ENCODE assay signal across 9 mouse cellular contexts in the genomic region with DNA sequence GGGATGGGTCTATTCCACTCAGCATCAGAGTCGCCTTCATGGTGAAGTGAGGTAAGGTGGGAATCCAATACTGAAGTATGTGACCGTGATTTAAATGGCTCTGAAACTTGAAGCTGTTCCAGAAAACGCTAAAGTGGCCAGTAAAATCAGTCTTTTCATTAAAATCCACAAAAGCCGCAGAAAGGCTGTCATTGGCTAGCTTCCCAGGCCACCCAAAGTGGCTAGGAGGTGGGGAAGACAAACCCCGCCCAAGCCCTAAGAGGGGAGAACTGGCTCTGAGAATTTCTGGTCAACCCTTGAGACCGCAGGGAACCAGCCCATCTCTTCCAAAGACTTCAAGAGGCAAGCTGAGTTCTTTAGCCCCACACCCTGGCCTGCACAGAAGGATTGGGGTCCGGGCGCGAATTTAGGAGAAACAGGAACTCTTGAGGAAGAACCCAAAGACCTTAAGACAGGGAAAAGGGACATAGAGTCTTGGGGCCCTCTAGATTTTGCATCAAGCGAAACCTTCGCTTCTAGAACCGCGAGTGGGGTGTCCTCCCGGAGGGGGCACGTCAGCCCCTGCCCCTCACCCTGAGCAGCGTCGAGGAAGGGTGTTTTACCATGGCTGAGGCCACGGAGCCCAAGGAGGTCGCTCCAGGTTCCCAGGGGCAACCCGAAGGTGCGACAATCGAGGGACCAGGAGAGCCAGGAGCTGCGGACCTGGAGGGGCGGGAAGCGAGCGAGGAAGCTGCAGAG. TPM values are rescaled to one million over a fixed set of nuclear protein-coding genes. Genes with fewer than 3 reads are reported as not detected.
DNase-seq lines count a peak whose midpoint lies in the region; ATAC-seq lines count a peak whose summit lies in the region.
"Had no signal": no experiment of that assay in that cellular context is flagged by ENCODE, and none has a peak within 500 bp of the region (broad histone marks: within the 10 kb centered on the region; RNA-seq: fewer than 3 reads in every experiment).

No protein-coding gene starts in this region.

- peak overlapping the region; percentile 59 for H3K4me3 ChIP-seq in heart, embryonic 11.5 days (ENCODE audit: low read depth, low read length)
- H3K4me3 ChIP-seq in hindbrain, embryonic 12.5 days = peak overlapping the region; percentile 49

- H3K9ac ChIP-seq in heart, embryonic 11.5 days (ENCODE audit: low read depth, low read length) = peak overlapping the region; percentile 31; the same call in 1 of the 2 replicates
- peak overlapping the region; percentile 53 for H3K9ac ChIP-seq in hindbrain, embryonic 12.5 days

- H3K4me1 ChIP-seq in heart, embryonic 11.5 days (ENCODE audit: control insufficient read depth, insufficient read depth, low read length) = peaks cover 16% of the 10 kb centered on the region
- peaks cover 13% of the 10 kb centered on the region for H3K4me1 ChIP-seq in hindbrain, embryonic 12.5 days

- DNase-seq in heart, postnatal 14 days = no peak
- DNase-seq in Muller cell, postnatal 12 days (ENCODE audit: inconsistent ontology term) = peak; percentile 9
- peak; percentile 43 for DNase-seq in lung, postnatal 10 days
- no peak for DNase-seq in embryo, embryonic 11 days
- DNase-seq in right cerebral cortex, adult 18-20 months = no peak
- no peak for DNase-seq in left cerebral cortex, postnatal 36 days (ENCODE audit: low spot score in 2 of 2)
- DNase-seq: cerebellum, adult 9-10 months had no signal

- intact Hi-C loops in heart, postnatal 14 days (cut with DNase I) = no loop called here
- intact Hi-C loops in left cerebral cortex, postnatal 36 days (cut with DNase I) = no loop called here

- no peaks in the 10 kb centered on the region for H3K9me3 ChIP-seq in heart, embryonic 11.5 days (replicated peaks; ENCODE audit: control insufficient read depth, low read length)
- H3K9me3 ChIP-seq in hindbrain, embryonic 12.5 days (replicated peaks) = no peaks in the 10 kb centered on the region

- peaks cover 45% of the 10 kb centered on the region for H3K27me3 ChIP-seq in heart, embryonic 11.5 days (ENCODE audit: control insufficient read depth, insufficient read depth, low read length)
- peaks cover 59% of the 10 kb centered on the region for H3K27me3 ChIP-seq in hindbrain, embryonic 12.5 days

- no peak for ATAC-seq in heart, embryonic 11.5 days (replicated peaks; ENCODE audit: insufficient number of reproducible peaks, low FRiP score, low TSS enrichment)
- no peak for ATAC-seq in hindbrain, embryonic 12.5 days (ENCODE audit: low FRiP score)

- H3K36me3 ChIP-seq in heart, embryonic 11.5 days (ENCODE audit: control insufficient read depth, insufficient read depth, low read length) = no peaks in the 10 kb centered on the region
- no peaks in the 10 kb centered on the region for H3K36me3 ChIP-seq in hindbrain, embryonic 12.5 days

- H3K4me2 ChIP-seq in heart, embryonic 11.5 days = peak overlapping the region; percentile 99
- H3K4me2 ChIP-seq in hindbrain, embryonic 12.5 days (replicated peaks) = peak overlapping the region; percentile 88

- no peak overlapping the region for H3K27ac ChIP-seq in heart, embryonic 11.5 days (ENCODE audit: low read depth, low read length)
- H3K27ac ChIP-seq in hindbrain, embryonic 12.5 days = no peak overlapping the region

- WGBS in heart, embryonic 11.5 days (ENCODE audit: insufficient replicate concordance) = 8% methylated on average over 26 of the region's 26 CpGs
- WGBS in hindbrain, embryonic 12.5 days = 7% methylated on average over 26 of the region's 26 CpGs

RNA-seq across cellular contexts. Expression of gene Clic6, which starts 12.5 kb away (rescaled TPM):
- 0.54 and 0.59 TPM in 2 replicates for polyA plus RNA-seq in heart, embryonic 11.5 days (2014; fragmentation: Nextera tagmentation; extraction: Ambion mirVana)
- under 1 TPM; 0.07 to 0.93 TPM for total RNA-seq in heart, postnatal 14 days (2021)
- polyA plus RNA-seq in hindbrain, embryonic 12.5 days (2016; fragmentation: Nextera tagmentation; extraction: Ambion mirVana) = 13.2 and 15.3 TPM in 2 replicates
- total RNA-seq in left cerebral cortex, postnatal 36 days (2021) = 1 to 10 TPM in 1 of 2 experiments, under 1 TPM in 1; 0.62 to 2.1 TPM

RNA-seq across cellular contexts. Expression of gene Rcan1, which starts 27.4 kb away (rescaled TPM):
- 103 and 150 TPM in 2 replicates for polyA plus RNA-seq in heart, embryonic 11.5 days (2014; fragmentation: Nextera tagmentation; extraction: Ambion mirVana)
- total RNA-seq in heart, postnatal 14 days (2021) = 10 to 100 TPM; 52.4 to 69.3 TPM
- 44.5 and 47.2 TPM in 2 replicates for polyA plus RNA-seq in hindbrain, embryonic 12.5 days (2016; fragmentation: Nextera tagmentation; extraction: Ambion mirVana)
- total RNA-seq in left cerebral cortex, postnatal 36 days (2021) = 10 to 100 TPM; 55.4 to 60.9 TPM

Comparison
In these comparisons a context has a peak if more than half of its experiments do, and no peak if none do; other contexts are left out.
1. DNase-seq: peak in Muller cell, postnatal 12 days (single experiment) and lung, postnatal 10 days (single experiment); none in heart, postnatal 14 days (0 of 2), embryo, embryonic 11 days (single experiment), right cerebral cortex, adult 18-20 months (single experiment) and left cerebral cortex, postnatal 36 days (0 of 2).